Mouse (Mus musculus) bone marrow macrophage, adult 2 months (primary cell): ENCODE results near the gene 2310033P09Rik.

ENCODE experiments used
- CTCF ChIP-seq: IDR thresholded peaks from 2 replicates; pipeline ENCODE4 v1.5.1; 2012; ENCODE audit warnings: low read depth, mild to moderate bottlenecking, low read length, moderate library complexity
- POLR2A ChIP-seq: IDR thresholded peaks from 2 replicates; pipeline ENCODE4 v1.6.1; 2012; ENCODE audit warnings: mild to moderate bottlenecking, low read depth, low read length, borderline replicate concordance

GRCm38 (mm10) chr11:59226251-59226650, 18.1 kb downstream of the 2310033P09Rik start:
- TF ChIP-seq CTCF (no peak), POLR2A (no peak)
